Mouse (Mus musculus) stomach, postnatal 0 days (tissue): ENCODE data around the gene Fnbp1l. TPM values are rescaled to one million over a fixed set of nuclear protein-coding genes. Genes with fewer than 3 reads are reported as not detected.
A peak's percentile ranks its signal among the peaks of the same experiment; 100 is the strongest.

Experiments used
- ATAC-seq: fragments of 200-750 bp; cut with Nextera tagmentation; 2 replicates; pipeline ENCODE4 v1.8.0; 2017; ENCODE audit not compliant: low FRiP score, low TSS enrichment
- DNase-seq: peaks from one replicate; pipeline ENCODE4 v3.0.0-alpha.2; 2016; ENCODE audit warnings: low spot score
- H3K27ac ChIP-seq: fragments of 300-500 bp; sonication (generic); replicated peaks from 2 replicates; pipeline ENCODE4 v1.5.1; 2014; ENCODE audit warnings: mild to moderate bottlenecking, control low read depth
- H3K27me3 ChIP-seq: fragments of 300-500 bp; sonication (generic); 2 replicates; pipeline ENCODE4 v1.6.1; 2014; ENCODE audit warnings: low read length; ENCODE audit not compliant: control insufficient read depth, insufficient read depth
- H3K36me3 ChIP-seq: fragments of 300-500 bp; sonication (generic); 2 replicates; pipeline ENCODE4 v1.6.1; 2014; ENCODE audit warnings: low read length, mixed read lengths; ENCODE audit not compliant: control insufficient read depth, insufficient read depth
- H3K4me1 ChIP-seq: fragments of 300-500 bp; sonication (generic); replicated peaks from 2 replicates; pipeline ENCODE4 v1.6.1; 2014; ENCODE audit warnings: antibody characterized with exemption; ENCODE audit not compliant: control insufficient read depth, insufficient read depth
- H3K4me2 ChIP-seq: fragments of 300-500 bp; sonication (generic); replicated peaks from 2 replicates; pipeline ENCODE4 v1.6.1; 2014; ENCODE audit warnings: low read depth, mild to moderate bottlenecking, control low read depth, moderate library complexity
- H3K4me3 ChIP-seq: fragments of 300-500 bp; sonication (generic); 2 replicates; pipeline ENCODE4 v1.5.1; 2014; ENCODE audit warnings: low read depth, low read length, control low read depth
- H3K9ac ChIP-seq: fragments of 300-500 bp; sonication (generic); 2 replicates; pipeline ENCODE4 v1.6.1; 2014; ENCODE audit warnings: mild to moderate bottlenecking, low read length, control low read depth, mixed read lengths
- H3K9me3 ChIP-seq: fragments of 300-500 bp; sonication (generic); 2 replicates; pipeline ENCODE4 v1.6.1; 2016; ENCODE audit warnings: low read length; ENCODE audit not compliant: control insufficient read depth
- CTCF ChIP-seq: IDR thresholded peaks from 2 replicates; pipeline ENCODE4 v1.5.1; 2016; ENCODE audit warnings: antibody characterized with exemption, low read depth, mild to moderate bottlenecking, moderate library complexity
- EP300 ChIP-seq: optimal IDR thresholded peaks from 2 replicates; pipeline ENCODE3; 2016; ENCODE audit warnings: antibody characterized with exemption
- WGBS: fragments of 180-500 bp; shearing (Covaris S2); extraction: QIAGEN DNeasy Blood & Tissue Kit; methylation state at CpG from one replicate; pipeline ENCODE4 v1.1.7; 2014; 5-methylcytosine and 5-hydroxymethylcytosine counted together
- polyA plus RNA-seq: library from polyadenylated mRNA; unstranded; fragments of >200 nt; fragmentation: Nextera tagmentation; extraction: Ambion mirVana; gene quantifications from 2 replicates; pipeline ENCODE4 v1.2.1, GENCODE M21; 2015

Fnbp1l gene
- polyA plus RNA-seq, 1 experiment from 2014 or later, result 20.8 TPM

DNA sequence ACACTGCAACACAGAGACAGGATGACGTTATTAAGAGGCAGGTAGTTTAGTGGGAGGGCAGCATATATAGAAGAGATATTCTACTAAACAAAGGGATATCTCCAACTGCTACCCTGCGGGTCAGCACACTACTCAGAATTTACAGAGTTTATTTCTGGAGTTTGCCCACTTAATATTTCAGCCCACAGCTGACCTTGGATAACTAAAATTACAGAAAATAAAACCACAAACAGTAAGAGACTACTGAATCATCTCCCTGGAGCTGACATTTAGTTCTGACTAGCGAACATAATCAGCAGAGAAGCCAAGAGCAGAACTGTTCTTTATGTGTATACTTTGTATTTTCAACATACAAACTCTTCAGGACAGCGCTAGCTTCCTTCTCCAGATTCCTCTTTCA is 20.2 kb downstream of the Fnbp1l start:
- Histone ChIP-seq H3K4me3 (no peak overlapping the region), H3K9ac (no peak overlapping the region), H3K27me3 (no peaks in the 10 kb centered on the region), H3K4me1 (no peaks in the 10 kb centered on the region), H3K36me3 (no peaks in the 10 kb centered on the region), H3K27ac (no peak overlapping the region), H3K9me3 (no peaks in the 10 kb centered on the region), H3K4me2 (no peak overlapping the region)
- DNase-seq (no peak), ATAC-seq (no peak)
- no peak for TF ChIP-seq EP300
- no peak for TF ChIP-seq CTCF
- 64% methylated on average over 4 of the region's 4 CpGs for WGBS

DNA sequence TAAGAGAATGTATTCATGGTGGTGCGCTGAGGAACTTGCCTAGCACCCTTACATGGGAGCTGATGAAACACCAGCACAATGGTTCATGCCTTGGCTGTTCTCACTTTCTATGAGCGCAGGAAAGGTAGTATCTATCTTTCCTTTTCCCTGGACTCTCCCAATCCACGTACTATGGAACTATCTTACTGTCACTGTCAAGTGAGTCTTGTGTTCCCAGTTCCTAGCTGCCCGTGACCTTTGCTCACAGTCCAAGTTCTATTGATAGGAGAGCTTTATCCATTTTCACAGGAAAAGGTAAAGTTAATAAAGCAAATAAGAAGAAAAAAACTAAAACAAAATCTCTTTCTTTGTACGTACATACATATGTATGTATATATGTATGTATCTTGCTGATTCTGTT is 28.7 kb downstream of the Fnbp1l start:
- DNase-seq (no peak), ATAC-seq (no peak)
- Histone ChIP-seq H3K9ac (no peak overlapping the region), H3K9me3 (no peaks in the 10 kb centered on the region), H3K4me1 (no peaks in the 10 kb centered on the region), H3K27me3 (no peaks in the 10 kb centered on the region), H3K36me3 (no peaks in the 10 kb centered on the region), H3K27ac (peak overlapping the region; percentile 24; the same call in 1 of the 2 replicates), H3K4me2 (no peak overlapping the region), H3K4me3 (no peak overlapping the region)
- WGBS, result 80% methylated on average over 5 of the region's 5 CpGs
- TF ChIP-seq CTCF, result no peak
- no peak for TF ChIP-seq EP300

DNA sequence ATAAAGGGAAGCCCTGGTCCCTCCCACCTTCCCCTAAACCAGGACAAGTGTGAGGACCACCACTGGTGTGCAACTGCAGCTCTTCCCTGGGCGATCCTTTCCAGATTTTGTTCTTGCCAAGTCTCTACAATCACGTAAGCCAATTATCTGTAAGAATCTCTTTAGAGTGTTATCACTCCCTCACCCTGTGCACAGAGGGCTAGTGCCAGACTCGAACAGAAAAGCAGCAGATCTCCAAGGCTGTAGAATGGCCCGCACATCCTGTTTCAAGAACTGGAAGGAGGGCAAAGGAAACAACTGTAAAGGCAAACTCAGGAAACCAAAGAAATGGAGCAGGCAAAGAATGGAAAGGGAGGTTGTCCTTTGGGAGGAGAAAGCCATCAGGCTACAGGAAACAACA is 29.2 kb downstream of the Fnbp1l start:
- TF ChIP-seq EP300, result no peak
- TF ChIP-seq CTCF, result no peak
- H3K27ac ChIP-seq, result peak overlapping the region; percentile 24
- 47% methylated on average over 4 of the region's 4 CpGs for WGBS
- no peak overlapping the region for H3K4me2 ChIP-seq
- H3K27me3 ChIP-seq, result no peaks in the 10 kb centered on the region
- no peaks in the 10 kb centered on the region for H3K4me1 ChIP-seq
- no peak overlapping the region for H3K9ac ChIP-seq
- DNase-seq, result no peak
- no peaks in the 10 kb centered on the region for H3K36me3 ChIP-seq
- ATAC-seq, result no peak
- no peaks in the 10 kb centered on the region for H3K9me3 ChIP-seq
- no peak overlapping the region for H3K4me3 ChIP-seq

DNA sequence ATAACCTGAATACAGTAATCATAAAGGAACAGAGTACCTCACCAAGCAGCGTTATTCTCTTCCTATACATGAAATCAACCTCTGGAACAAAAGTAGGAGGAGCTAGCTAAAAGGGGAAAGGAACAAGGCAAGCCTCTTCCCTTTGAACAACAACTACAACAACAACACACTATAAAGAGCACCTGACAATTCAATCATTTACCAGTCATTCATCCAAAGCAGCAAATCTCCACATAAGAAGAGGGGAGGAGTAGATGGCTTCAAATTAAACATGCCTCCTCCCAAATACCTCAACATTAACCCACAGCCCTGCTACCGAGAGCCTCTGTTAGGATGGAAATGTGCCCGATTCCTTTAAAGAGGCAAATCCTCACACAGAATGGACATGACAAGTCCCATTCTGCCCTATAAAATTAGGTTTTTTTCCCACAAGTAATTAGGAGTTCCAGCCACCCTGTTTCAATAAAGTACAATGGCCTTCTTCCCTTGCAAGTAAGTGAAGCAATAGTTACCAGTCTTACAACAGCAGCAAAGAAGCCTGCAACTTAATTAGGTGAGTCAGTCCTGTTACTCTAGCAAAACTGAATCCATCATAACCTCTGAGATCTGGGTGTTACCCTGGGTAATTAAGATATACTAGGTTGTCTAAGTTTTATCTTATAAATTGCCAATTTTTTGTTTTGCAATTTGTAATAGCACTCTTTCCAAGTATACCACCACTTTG is 32.4 kb downstream of the Fnbp1l start:
- Histone ChIP-seq H3K9ac (no peak overlapping the region), H3K36me3 (no peaks in the 10 kb centered on the region), H3K4me2 (no peak overlapping the region), H3K27me3 (no peaks in the 10 kb centered on the region), H3K4me1 (no peaks in the 10 kb centered on the region), H3K27ac (peak overlapping the region; percentile 5; the same call in 1 of the 2 replicates), H3K4me3 (no peak overlapping the region), H3K9me3 (no peaks in the 10 kb centered on the region)
- ATAC-seq, result no peak
- WGBS, result 48% methylated on average over 3 of the region's 3 CpGs
- DNase-seq, result no peak
- TF ChIP-seq EP300, result no peak
- no peak for TF ChIP-seq CTCF

DNA sequence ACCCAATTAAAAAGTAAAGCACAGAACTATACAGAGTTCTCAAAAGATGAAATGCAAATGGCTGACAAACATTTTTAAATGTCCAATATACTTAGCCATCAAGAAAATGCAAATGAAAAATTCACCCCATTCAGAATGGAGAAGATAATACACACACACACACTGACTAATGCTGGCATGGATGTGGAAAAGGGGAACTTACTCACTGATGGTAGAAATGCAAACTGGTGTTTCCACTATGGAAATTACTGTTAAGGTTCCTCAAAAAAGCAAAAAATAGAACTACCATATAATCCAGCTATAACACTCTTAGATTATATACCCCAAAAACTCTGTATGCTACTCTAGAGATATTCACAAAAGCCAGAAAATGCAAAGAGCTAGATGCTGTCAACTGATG is 42.2 kb downstream of the Fnbp1l start:
- no peaks in the 10 kb centered on the region for H3K27me3 ChIP-seq
- no peak for TF ChIP-seq EP300
- TF ChIP-seq CTCF, result no peak
- no peak overlapping the region for H3K9ac ChIP-seq
- DNase-seq, result no peak
- no peak overlapping the region for H3K4me2 ChIP-seq
- no peaks in the 10 kb centered on the region for H3K36me3 ChIP-seq
- H3K4me3 ChIP-seq, result no peak overlapping the region
- H3K4me1 ChIP-seq, result no peaks in the 10 kb centered on the region
- no peaks in the 10 kb centered on the region for H3K9me3 ChIP-seq
- ATAC-seq, result no peak
- no peak overlapping the region for H3K27ac ChIP-seq

DNA sequence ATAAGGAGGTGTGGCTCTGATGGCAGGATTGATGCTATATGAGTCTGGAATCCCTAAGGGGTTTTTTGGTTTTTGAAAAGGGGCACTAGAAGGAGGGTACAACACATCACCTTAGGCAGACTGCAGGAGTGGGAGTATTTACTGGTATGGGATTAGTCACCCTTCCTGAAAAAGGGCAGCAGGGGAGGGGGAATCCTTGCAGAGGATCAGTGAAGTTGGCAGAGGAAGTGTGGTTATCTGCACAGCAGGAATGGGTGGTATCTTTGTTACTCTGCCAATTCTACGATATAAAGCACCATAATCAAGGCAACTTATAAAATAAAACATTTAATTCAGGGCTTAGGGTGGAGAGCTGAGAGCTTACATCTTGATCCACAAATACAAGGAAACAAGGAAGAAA is 44.6 kb downstream of the Fnbp1l start:
- Histone ChIP-seq H3K9me3 (no peaks in the 10 kb centered on the region), H3K4me1 (no peaks in the 10 kb centered on the region), H3K4me2 (no peak overlapping the region), H3K27me3 (no peaks in the 10 kb centered on the region), H3K9ac (no peak overlapping the region), H3K27ac (no peak overlapping the region), H3K4me3 (no peak overlapping the region), H3K36me3 (no peaks in the 10 kb centered on the region)
- ATAC-seq (no peak), DNase-seq (no peak)
- TF ChIP-seq CTCF (no peak), EP300 (no peak)
- 50% methylated on average over 1 of the region's 1 CpGs for WGBS
